Mouse (Mus musculus): ENCODE measurements at regions not wholly inside any gene's neighbourhood (a gene's known extent, or its start where the extent isn't known, plus 50 kb on each side); places are given as distances from the start of the nearest gene placed in this dataset.
"Not testable (repeated sequence)": the region's sequence is repeated elsewhere in the genome, so short reads cannot be mapped to it uniquely, and the experiment has no call there.

GRCm38 (mm10) chr3:6118721-6119120 lies 368.1 kb downstream of the Gm8797 start:
- H3K4me3 ChIP-seq (ENCODE audit: insufficient read depth, low read length): no peak overlapping the region
- no peak for TF ChIP-seq POLR2A (IDR thresholded peaks at IDR 0.05; ENCODE audit: extremely low read depth, insufficient read depth, low read length)
- no peaks in the 10 kb centered on the region for H3K4me1 ChIP-seq (ENCODE audit: control insufficient read depth, insufficient read depth, low read length)
- H3K27ac ChIP-seq (ENCODE audit: insufficient read depth, low read length): no peak overlapping the region

DNA sequence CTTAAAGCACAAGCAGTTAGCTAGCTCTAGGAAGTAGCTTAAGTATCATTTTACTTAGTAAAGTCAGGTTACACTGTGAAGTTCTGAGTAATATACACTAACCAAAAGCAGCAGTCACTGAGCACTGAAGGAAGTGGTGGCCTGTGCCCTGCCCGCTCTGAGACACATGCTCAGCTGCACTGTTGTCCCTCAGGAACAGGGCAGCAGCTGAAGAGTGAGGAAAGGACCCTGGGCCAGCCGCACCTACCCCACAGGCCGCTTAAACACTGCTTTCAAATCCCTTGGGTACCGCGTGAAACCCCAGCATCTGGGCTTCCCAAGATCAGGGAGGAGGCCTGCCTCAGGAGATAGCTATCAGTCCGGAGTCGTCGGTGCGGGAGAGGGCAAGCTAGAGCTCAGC lies 385.1 kb downstream of the Gm8797 start:
- not testable (repeated sequence) for H3K27ac ChIP-seq (ENCODE audit: insufficient read depth, low read length); H3K4me1 ChIP-seq (ENCODE audit: control insufficient read depth, insufficient read depth, low read length); H3K4me3 ChIP-seq (ENCODE audit: insufficient read depth, low read length)

DNA sequence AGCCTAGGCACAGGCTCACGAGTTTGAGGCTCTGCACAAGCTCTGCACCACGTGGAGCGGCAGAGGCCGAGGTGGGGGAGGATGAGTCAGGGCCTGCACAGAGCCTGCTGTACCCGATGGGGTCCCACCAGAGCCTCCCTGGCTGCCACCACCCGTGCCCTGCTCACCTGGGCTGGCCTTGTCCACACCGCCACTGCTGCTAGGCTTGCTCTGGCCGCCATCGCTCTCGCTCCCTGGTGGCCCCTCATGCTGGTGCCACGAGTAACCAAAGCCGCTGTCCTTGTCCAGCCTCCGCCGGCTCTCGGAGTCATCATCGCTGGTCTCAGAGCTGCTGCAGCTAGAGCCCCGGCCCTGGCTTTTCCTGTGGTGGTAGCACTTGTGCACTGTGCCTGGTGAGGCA lies 386.8 kb downstream of the Gm8797 start:
- Histone ChIP-seq H3K27ac (ENCODE audit: insufficient read depth, low read length) (no peak overlapping the region), H3K4me1 (ENCODE audit: control insufficient read depth, insufficient read depth, low read length) (no peaks in the 10 kb centered on the region), H3K4me3 (ENCODE audit: insufficient read depth, low read length) (no peak overlapping the region)
- TF ChIP-seq CTCF (IDR thresholded peaks at IDR 0.05; ENCODE audit: extremely low read depth, insufficient read depth, low read length) (no peak), POLR2A (IDR thresholded peaks at IDR 0.05; ENCODE audit: extremely low read depth, insufficient read depth, low read length) (no peak)

DNA sequence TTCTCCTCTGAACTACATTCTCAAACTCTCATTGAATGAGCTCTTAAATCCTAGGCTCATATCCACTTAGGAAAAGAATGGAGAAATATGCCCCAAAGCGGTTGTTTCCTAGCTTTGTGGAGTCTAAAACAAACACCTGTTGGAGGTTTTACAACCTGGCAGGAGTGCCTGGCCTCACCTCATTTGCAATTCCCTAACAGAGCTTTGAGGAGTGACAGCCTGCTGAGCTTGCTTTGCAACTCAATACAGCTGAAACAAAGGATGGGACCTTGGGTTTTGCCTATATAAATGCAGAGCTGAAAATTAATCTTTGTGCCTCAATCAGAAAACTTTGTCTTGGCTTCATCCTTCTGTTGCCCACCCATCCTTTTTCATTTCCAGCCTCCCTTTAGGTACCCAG lies 423.2 kb downstream of the Gm8797 start:
- no peak for TF ChIP-seq CTCF (IDR thresholded peaks at IDR 0.05; ENCODE audit: extremely low read depth, insufficient read depth, low read length)
- no peak for TF ChIP-seq POLR2A (IDR thresholded peaks at IDR 0.05; ENCODE audit: extremely low read depth, insufficient read depth, low read length)
- no peaks in the 10 kb centered on the region for H3K4me1 ChIP-seq (ENCODE audit: control insufficient read depth, insufficient read depth, low read length)
- no peak overlapping the region for H3K27ac ChIP-seq (ENCODE audit: insufficient read depth, low read length)
- no peak overlapping the region for H3K4me3 ChIP-seq (ENCODE audit: insufficient read depth, low read length)

DNA sequence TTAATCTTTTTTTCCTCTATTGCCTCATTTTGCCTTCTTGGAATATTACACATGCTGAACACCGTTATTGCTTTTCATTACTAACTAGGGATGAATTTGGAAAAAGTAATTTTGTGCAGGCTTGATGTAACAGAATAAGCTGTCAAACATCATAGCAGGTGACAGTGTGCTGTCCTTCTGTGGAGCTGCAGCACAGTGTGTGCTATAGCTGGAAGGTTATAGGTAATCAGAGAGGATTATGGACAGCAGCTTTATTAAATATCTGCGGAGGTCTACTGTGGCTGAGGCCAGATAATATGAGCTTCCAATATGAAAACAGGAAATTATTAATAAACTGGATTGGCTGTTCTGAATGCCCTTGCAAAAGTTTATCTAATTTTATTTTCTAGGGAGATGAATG lies 431.9 kb downstream of the Gm8797 start:
- Histone ChIP-seq H3K4me3 (ENCODE audit: insufficient read depth, low read length) (no peak overlapping the region), H3K4me1 (ENCODE audit: control insufficient read depth, insufficient read depth, low read length) (no peaks in the 10 kb centered on the region), H3K27ac (ENCODE audit: insufficient read depth, low read length) (no peak overlapping the region)
- TF ChIP-seq CTCF (IDR thresholded peaks at IDR 0.05; ENCODE audit: extremely low read depth, insufficient read depth, low read length): no peak
- TF ChIP-seq POLR2A (IDR thresholded peaks at IDR 0.05; ENCODE audit: extremely low read depth, insufficient read depth, low read length): no peak

GRCm38 (mm10) chr3:6183400-6183799 lies 432.8 kb downstream of the Gm8797 start:
- TF ChIP-seq CTCF (IDR thresholded peaks at IDR 0.05; ENCODE audit: extremely low read depth, insufficient read depth, low read length) (no peak), POLR2A (IDR thresholded peaks at IDR 0.05; ENCODE audit: extremely low read depth, insufficient read depth, low read length) (no peak)
- H3K4me1 ChIP-seq (ENCODE audit: control insufficient read depth, insufficient read depth, low read length): no peaks in the 10 kb centered on the region
- no peak overlapping the region for H3K27ac ChIP-seq (ENCODE audit: insufficient read depth, low read length)
- H3K4me3 ChIP-seq (ENCODE audit: insufficient read depth, low read length): no peak overlapping the region

DNA sequence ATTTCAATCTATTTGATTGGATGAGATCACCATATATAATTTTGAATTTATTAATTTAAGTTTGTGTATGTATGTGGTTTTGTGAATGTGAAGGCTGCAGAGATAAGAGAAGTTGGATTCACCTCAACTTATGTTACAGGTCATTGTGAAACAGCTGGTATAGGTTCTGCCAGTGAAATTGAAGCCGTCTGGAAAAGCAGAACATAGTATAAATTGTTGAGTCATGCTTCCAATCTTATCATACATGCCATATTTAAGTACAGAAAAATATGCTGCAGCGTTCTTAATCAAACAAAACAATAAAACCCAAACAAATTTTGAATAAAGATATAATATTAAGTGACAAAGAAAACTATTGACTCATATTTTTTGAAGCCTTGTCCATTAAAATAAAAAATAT lies 415.6 kb downstream of the 1700008P02Rik start:
- TF ChIP-seq CTCF (IDR thresholded peaks at IDR 0.05; ENCODE audit: extremely low read depth, insufficient read depth, low read length) (no peak), POLR2A (IDR thresholded peaks at IDR 0.05; ENCODE audit: extremely low read depth, insufficient read depth, low read length) (no peak)
- H3K4me3 ChIP-seq (ENCODE audit: insufficient read depth, low read length): no peak overlapping the region
- no peaks in the 10 kb centered on the region for H3K4me1 ChIP-seq (ENCODE audit: control insufficient read depth, insufficient read depth, low read length)
- no peak overlapping the region for H3K27ac ChIP-seq (ENCODE audit: insufficient read depth, low read length)

DNA sequence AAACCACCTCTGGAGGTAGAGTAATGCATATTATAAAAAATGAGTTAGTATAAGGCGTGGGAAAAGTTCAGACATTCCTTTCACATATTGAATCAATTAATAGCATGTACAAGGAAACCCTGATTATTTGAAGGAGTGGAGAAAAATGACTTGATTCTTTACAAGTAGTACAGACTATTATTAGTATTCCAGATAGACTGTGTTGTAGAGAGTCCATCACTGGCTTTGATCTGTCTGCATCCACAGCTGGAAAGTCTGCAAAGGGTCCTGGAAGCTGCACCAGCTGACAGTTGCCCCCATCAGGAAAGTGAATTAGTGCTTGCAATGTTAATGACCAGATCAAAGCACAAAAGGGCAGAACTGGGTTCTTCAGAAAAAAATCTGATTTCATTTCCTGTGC lies 391.6 kb downstream of the 1700008P02Rik start:
- TF ChIP-seq CTCF (IDR thresholded peaks at IDR 0.05; ENCODE audit: extremely low read depth, insufficient read depth, low read length): no peak
- Histone ChIP-seq H3K27ac (ENCODE audit: insufficient read depth, low read length) (no peak overlapping the region), H3K4me3 (ENCODE audit: insufficient read depth, low read length) (no peak overlapping the region)

More for the DNA sequence above, 391.6 kb downstream of the 1700008P02Rik start:
- H3K4me1 ChIP-seq (ENCODE audit: control insufficient read depth, insufficient read depth, low read length): no peaks in the 10 kb centered on the region
